Mouse (Mus musculus) Muller cell, postnatal 12 days (primary cell): Measurements from ENCODE around the gene Ptbp3.
"Not testable (repeated sequence)": the region's sequence is repeated elsewhere in the genome, so short reads cannot be mapped to it uniquely, and the experiment has no call there.

Source experiments
- DNase-seq: peaks from one replicate; pipeline ENCODE4 v3.0.0-alpha.2; 2015; ENCODE audit errors: inconsistent ontology term

Ptbp3 gene

DNA sequence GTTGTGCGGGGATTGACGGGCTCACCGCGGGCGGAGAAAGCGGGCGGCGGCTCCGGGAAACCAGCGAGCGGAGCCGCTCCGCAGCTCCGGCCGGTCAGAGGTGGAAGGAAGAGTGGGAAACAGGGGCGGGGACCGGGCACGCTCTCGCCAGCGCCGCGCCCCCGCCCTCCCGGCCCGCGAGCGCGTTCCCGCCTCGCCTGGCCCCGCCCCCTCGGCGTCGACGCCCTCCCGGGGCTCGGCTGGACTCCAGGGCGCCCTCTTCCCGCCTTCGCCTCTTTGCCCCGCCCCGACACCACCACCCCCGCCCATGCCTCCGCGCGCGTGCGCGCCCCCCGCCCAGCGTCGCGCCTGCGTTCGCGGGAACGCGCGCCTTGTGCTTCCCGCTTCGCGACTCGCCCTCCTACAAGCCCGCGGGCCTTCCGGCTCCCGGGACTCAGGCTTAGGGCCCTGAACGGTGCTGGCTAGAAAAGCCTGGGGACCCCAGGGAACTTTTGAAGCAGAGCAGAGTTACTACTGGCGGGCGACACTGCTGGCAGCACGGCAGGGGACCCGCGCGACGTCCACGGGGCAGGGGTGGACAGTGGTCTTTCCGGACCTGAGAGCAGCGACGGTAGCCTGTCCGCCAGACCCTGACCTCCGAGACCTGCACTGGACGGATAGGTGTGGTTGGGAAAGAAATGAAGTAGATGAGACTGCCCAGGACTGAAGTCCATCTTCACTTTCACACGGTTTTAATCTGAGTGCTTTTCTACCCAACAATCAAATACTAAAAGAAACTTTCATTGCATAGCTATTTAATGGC is at the start of gene Ptbp3:
Ptbp3 (minus strand) TSS at position 190 of the 802 bp plus-strand sequence.
- peak; percentile 97 for DNase-seq

GRCm38 (mm10) chr4:59596556-59596955 is 47.4 kb upstream of the Ptbp3 start:
- no peak for DNase-seq

DNA sequence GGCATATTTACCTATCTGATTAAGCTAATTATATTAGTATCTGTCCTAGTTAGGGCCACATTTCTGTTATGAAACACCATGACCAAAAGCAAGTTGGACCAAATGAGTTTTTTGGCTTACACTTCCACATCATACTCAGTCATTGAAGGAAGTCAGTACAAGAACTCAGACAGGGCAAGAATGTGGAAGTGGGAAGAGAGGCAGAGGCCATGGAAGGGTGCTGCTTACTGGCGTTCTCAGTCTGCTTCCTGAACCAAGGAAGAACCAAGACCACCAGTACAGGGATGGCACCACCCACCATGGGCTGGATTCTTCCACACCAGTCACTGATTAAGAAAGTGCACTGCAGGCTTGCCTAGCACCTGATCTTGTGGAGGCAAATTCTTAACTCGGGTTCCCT is 45.5 kb upstream of the Ptbp3 start:
- DNase-seq: no peak

- DNase-seq: no peak
Measured at GRCm38 (mm10) chr4:59587872-59588226, 38.7 kb upstream of the Ptbp3 start.

DNA sequence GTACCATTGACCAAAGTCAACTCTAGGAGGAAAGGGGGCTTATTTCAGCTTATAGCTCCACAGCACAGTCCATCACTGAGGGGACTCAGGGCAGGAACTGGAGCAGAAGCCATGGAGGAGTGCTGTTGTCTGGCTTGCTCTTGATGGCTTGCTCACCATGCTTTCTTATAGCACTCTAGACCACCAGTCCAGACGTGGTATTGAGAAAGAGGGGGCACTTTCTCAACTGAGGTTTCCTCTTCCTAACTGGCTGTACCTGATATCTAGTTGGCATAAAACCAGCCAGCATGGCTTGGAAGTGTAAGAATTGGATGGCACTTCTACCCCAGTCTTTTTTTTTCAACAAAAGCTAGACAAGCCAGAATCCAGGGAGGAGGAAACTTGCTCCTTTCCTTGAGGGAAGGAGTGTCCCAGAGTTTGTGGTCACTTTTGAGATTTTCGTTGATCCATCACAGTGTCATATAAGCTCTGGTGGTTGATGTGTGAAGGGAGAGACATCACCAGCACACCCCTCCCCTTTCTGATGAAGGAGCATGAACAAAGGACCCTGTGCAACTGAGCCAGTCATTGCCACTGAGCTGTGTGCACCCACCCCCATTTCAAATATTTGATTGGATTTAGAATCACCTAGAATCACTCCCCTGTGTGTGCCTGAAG is 38.2 kb upstream of the Ptbp3 start:
- DNase-seq: no peak

GRCm38 (mm10) chr4:59585097-59585496 is 35.9 kb upstream of the Ptbp3 start:
- DNase-seq: peak; percentile 28

- no peak for DNase-seq
Measured at GRCm38 (mm10) chr4:59582186-59582585, 33.0 kb upstream of the Ptbp3 start.

DNA sequence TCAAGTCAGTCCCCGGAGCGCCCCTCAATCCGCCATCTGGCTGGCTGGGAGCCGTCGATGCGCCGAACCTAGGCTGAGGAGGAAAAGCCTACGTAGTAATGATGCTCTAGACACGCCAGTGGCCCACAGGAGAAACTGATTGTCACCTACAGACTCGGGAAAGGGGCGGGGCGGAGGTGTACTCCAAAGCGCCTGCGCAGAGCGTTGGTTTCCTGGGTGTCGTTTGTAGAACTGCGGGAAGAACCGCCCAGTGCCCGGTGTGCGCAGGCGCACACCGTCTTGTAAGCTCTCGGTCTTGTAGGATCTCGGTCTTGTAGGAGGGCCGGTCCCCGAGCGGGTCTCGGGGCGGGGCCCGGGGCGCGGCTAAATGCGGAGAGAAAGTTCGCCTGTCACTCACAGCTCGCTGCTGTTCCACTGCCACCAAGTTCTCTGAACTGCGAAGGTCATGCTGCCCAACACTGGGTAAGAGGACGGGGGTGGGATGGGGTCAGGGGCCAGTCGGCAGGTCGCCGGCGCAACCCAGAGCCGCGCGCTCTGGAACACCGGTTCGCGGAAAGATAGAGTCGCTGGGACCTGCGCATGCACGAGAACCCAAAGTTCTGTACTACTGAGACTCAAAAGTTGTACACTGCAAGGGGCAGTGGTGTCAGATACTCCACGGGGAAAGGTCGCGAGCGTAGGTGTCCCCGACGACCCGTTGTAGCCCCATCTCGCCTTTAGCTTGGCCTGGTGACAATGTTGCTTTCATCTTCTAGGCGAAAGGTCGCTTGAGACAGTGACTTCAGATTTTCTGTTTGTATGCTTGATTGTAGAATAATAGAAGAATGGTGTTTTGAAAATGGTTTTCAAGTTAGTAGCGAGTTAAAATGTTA is 32.4 kb upstream of the Ptbp3 start, which contains the start of gene Hsdl2:
Hsdl2 (plus strand) TSS at position 250 of the 872 bp plus-strand sequence.
- DNase-seq: peak; percentile 100

- DNase-seq: peak; percentile 92
Measured at GRCm38 (mm10) chr4:59580495-59581281, 31.5 kb upstream of the Ptbp3 start.

GRCm38 (mm10) chr4:59575184-59575958 is 26.2 kb upstream of the Ptbp3 start:
- no peak for DNase-seq

DNA sequence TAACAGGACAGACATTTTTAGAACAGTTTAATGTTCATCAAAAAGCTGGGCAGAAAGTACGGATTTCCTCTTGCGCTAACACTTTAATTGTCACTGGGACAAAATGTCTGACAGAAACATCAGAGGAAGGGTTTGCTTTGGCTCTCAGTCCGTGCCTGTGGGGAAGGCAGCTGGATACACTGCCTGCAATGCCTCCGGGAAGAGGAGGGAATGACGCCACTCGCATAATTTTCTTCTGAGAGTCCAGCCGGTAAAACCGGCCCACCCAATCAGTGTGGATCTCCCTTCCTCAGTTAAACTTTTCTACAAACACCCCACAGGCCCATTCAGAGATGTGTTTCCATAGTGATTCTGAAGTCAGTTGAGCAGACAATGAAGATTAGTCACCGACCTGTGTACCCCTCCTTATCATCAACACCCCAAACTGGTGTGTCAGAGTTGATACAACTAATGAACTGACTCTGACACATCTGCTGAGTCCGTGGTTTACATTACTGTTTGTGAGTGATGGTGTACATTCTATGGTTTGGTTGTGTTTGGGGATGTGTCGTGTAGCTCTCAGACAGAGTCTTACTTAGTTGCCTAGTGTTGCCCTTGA is 23.5 kb upstream of the Ptbp3 start:
- no peak for DNase-seq

DNA sequence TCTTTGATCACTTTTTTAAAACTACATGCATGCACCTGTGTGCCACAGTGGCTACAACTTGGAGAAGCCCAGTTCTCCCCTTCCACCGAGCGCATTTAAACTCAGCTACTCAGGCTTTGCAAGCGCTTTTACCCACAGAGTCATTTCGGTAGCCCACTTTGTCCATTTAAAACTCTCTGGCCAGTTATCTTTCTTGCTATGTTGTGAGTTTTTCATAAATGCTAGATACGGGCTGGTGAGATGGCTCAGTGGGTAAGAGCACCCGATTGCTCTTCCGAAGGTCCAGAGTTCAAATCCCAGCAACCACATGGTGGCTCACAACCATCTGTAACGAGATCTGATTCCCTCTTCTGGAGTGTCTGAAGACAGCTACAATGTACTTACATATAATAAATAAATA is 21.4 kb upstream of the Ptbp3 start:
- not testable (repeated sequence) for DNase-seq

DNA sequence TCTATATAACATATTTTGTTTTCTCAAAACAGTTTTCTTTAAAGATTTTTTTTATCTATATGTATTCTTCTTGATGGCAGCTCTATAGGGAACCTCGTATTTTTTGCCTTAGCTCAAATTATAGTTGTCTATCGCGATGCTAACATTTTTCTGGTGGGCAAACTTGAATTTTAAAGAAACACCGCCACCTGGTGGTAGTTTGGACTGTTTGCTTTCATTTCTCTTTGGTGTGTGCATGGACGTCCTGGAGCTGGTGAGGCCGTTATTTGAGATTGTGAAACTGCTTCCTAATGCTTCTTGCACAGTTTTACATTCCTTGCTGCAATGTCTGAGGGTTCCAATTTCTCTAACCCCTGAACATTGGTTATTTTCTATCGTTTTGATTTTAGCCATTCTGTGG is 20.4 kb upstream of the Ptbp3 start:
- DNase-seq: peak; percentile 61

DNA sequence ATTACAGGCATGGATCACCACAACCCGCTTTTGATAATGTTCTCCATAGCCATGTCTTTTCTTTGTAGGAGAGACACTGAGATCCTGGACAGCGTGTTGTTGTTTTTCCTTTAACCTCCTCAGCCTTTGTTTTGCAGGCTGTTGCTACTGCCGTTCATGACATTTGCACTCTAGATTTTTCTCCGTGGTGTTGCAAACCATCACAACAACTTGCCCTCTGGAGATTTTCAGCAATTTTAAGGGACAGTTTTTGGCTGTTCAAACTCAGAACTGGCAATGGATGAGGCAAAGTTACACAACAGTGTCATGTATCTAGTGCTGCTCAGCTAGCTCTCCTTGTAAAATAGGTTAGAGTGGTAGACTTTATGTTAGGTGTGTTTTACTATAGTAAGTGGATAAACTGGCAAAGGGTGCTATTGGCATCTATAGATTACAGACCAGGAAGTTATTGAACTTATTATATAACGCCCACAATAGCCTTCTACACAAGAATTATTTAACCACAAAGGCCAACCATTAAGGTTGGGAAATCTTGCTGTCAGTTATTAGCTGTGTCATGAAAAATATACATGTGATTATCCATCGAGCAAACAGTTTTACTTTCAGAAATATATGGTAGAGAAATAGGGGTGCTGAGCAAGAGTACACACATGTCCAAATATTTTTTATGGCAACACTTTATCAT is 18.6 kb upstream of the Ptbp3 start:
- DNase-seq: no peak

GRCm38 (mm10) chr4:59565571-59566188 is 16.5 kb upstream of the Ptbp3 start:
- no peak for DNase-seq

GRCm38 (mm10) chr4:59564128-59564527 is 15.0 kb upstream of the Ptbp3 start:
- no peak for DNase-seq

DNA sequence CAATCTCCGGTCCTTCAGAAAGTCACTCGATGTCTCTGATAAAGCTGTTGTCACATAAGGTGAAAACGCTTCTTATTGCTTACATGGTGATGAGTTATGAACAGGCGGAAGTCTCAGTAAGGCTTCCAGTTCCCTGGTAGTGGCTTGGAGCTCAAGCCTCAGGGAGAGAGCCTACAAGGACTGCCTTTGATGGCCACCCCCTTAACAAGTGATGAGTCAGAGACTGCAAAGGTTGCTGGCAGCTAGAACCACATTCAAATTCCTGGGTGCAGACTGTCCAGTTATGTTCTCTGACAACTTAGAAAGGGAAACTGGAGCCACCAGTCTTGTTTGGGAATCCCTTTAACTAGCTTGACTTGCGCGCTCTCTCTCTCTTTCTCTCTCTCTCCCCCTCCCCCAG is 11.0 kb upstream of the Ptbp3 start:
- DNase-seq: peak; percentile 67

DNA sequence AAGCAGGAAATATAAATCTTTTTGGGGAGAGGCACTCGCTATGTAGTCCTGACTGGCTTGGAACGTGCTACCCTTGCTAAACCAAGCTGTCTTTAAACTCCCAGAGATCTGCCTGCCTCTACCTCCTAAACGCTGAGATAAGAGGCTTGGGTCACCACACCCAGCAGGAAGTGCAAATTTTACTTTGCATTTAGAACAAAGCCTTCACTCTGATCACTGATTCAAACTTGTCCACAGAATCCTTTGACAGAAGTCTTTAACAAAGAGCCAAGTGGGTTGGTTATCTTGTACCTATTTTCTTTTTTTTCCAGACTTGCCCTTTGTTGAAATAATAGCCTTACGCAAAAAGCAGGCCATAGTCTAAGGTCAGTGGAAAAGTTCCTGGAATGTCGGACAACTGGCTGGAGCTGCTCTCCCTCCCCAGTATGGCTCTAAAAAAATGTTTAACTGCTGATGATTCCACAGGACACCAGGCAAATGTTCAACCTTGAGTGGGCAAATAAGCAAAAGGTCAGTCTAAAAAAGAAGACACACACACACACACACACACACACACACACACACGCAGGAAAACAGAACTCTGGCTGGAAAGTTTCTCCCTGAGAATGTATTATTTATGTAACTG is 9.0 kb upstream of the Ptbp3 start:
- no peak for DNase-seq

GRCm38 (mm10) chr4:59557343-59557742 is 8.2 kb upstream of the Ptbp3 start:
- DNase-seq: not testable (repeated sequence)
